Mouse (Mus musculus): Measurements from ENCODE around the gene Cacna1e. TPM values are rescaled to one million over a fixed set of nuclear protein-coding genes. Genes with fewer than 3 reads are reported as not detected.

Gene Cacna1e
- polyA plus RNA-seq, 1 experiment from 2014 or later: 0.29 TPM

Other genes with a start within 250 kb of the Cacna1e start
- gene Ier5, start 215.1 kb upstream of the Cacna1e start, polyA plus RNA-seq (2016; fragmentation: Nextera tagmentation; extraction: Ambion mirVana): 8.9 and 10.9 TPM in 2 replicates